Mouse (Mus musculus): ENCODE data around the gene Hnrnpul1.
"Not testable (repeated sequence)": the region's sequence is repeated elsewhere in the genome, so short reads cannot be mapped to it uniquely, and the experiment has no call there.

Gene Hnrnpul1

GRCm38 (mm10) chr7:25754738-25755467, at the start of gene Hnrnpul1:
TSS of gene Hnrnpul1 (minus strand) at chr7:25754757.
- peak; percentile 100 for DNase-seq

- no peak for DNase-seq
Observed at GRCm38 (mm10) chr7:25803460-25803859, 48.9 kb upstream of the Hnrnpul1 start.

DNA sequence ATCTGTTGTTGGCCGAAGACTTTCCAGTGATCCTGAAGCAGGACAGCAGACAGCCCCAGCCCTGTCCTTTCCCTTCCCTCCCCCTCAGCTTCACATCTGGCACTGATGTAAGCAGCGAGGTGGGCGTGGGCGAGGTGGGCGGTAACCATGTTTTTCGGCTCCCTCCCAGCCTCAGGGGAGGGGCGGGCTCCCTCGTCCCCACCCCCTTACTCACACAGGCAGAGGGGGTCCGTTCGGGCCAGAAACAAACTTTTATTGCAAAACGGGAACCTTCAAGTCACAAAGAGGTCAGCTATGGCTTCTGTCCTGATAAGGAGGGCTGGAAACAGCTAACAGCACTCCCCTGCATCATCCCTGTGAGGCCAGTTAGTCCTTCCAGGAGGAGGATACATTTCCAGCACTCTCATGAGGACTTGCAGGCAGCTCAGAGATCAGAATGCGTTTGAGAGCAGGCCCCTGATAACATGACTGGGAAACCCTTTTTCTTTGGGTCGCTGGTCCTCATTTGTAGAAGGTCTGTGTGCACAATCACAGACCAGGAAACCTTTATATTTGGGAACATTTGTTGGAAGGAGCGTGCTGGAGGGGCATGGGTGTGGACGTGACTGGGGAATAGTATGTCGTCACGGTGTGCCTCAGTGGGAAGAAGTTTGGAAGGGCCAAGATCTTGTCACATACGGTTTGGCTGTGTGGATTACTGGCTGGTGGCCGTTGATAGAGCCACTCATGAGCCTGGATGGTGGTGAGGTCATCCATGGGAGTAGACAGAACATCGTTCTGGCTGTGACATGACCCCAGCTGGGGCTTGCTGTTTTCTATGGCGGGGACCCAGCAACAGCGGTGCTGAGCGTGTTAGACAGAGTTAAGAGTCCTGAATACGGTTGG, 47.9 kb upstream of the Hnrnpul1 start:
- no peak for DNase-seq

DNA sequence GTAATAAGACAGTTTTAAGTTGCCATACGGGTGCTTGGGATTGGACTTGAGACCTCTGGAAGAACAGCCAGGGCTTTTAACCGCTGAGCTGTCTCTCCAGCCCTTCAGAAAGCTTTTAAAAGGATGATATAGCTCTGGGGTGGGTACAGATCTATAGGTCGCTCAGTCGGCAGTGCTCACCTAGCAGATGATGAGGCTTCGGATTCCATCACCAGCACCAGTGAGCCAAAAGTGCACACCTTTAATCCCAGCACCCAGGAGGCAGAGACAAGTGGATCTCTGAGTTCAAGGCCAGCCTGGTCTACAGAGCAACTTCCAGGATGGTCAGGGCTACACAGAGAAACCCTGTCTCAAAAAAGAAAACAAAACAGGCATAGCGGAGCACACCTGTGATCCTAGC, 46.5 kb upstream of the Hnrnpul1 start:
- no peak for DNase-seq

- no peak for DNase-seq
Observed at GRCm38 (mm10) chr7:25799369-25799768, 44.8 kb upstream of the Hnrnpul1 start.

- no peak for DNase-seq
Observed at GRCm38 (mm10) chr7:25798540-25798939, 44.0 kb upstream of the Hnrnpul1 start.

- no peak for DNase-seq
Observed at GRCm38 (mm10) chr7:25794775-25795174, 40.2 kb upstream of the Hnrnpul1 start.

DNA sequence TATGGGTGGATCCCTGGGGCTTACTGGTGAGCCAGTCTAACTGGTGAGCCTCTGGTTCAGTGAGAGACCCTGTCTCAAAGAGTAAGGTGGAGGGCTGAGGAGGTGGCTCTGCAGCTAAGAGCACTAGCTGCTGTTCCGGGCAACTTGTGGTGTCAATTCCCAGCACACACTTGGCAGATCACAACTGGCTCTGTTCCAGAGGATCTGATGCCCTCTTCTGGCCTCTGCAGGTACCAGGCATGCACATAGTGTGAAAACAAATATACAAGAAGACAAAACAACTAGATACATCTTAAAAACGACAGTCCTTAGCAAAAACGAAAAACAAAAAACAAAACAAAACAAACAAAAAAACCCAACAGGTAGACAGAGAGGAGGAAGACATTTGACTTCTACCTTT, 39.1 kb upstream of the Hnrnpul1 start:
- peak; percentile 61 for DNase-seq

DNA sequence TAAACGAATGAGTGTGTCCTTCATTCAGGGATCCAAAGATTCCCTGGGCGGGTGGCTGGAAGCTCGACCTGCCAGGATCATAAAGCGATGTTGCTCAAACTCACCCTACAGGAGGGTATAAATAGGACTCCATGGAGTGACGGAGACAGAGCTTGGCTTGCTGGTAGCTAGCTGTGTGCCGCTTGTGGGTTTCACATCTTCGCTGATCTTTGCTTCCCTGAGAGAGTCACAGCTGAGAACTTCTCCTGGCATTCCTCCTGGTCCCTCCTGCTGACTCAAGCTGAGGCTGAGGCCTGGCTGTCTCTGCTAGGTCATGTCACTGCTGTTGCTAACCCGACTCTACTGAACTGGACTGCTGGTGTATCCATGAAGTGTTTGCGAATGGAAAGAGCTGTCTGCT, 38.4 kb upstream of the Hnrnpul1 start:
- DNase-seq = not testable (repeated sequence)

DNA sequence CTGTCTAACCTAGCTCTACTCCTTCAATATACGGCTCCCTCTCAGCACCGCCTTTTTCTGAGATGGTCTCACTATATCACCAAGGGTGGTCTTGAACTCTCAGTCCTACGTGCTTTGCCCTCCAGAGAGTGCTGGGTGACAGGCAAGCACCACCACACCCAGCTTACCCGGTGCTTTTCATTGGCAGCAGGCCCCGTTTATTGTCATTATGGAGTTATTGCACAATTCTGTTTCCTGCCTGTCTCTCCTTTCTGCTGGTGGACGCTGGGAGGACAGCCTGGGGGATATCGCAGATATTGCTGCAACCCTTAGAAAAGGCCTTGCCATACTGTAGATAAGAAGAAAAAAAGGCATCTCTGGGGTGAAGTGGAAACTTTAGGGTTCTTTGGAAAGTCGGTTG, 36.1 kb upstream of the Hnrnpul1 start:
- no peak for DNase-seq

- no peak for DNase-seq
Observed at GRCm38 (mm10) chr7:25789129-25789440, 34.5 kb upstream of the Hnrnpul1 start.

- DNase-seq = no peak
Observed at GRCm38 (mm10) chr7:25788220-25789128, 33.9 kb upstream of the Hnrnpul1 start, which contains the start of gene Axl. TSS of gene Axl (minus strand) at chr7:25788705.

DNA sequence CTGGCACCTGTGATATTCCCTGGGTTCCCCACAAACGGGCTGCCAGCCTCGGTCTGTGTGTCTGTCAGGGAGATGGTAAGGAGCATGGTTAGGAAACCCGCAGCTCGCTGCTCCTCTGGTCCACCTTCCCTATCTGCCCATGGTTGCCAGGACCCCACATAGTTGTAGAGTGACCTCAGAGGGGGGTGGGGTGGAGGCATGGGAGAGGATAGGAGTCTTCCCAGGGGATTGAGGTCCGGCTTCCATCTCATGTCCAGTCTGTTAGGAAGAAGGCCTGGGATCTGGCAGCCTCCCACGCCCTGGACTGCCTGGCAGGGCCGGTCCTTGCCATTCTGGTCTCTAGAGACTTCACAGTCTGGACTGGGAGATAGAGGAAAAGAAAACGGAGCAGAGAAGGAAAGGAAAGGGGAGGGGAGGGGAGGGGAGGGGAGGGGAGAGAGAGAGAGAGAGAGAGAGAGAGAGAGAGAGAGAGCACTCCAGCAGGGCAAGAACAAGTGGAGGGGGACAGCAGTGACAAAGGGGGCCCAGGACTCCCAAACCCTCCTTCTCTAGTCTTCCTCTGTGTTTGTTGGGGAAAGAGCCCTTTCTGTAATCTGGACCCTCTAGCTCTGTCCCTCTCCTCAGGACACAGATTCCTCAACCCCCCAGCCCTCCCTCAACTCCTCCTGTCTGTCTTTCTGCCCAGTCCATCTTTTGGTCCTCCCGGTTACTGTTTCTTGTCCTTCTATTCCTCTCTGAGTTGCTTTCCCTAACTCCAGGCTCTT, 33.1 kb upstream of the Hnrnpul1 start:
- DNase-seq = no peak

DNA sequence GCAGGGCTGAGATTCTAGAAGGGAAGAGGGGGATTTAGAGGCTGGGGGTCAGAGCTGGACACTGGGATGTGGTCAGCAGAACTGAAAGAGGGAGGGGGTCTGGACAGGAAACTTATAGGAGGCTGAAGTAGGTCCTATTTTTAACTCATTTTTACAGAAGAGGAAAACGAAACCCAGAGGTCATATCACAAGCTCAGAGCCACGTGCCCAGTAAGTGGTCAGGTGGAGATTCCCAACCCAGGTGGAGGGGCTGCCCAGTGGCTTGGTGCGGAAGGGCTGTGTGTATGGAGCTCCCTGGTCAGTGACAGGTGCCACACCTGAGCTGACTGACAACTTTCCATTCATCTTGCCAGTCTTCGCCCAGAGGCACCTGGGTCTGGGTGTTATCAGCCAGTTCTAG, 32.4 kb upstream of the Hnrnpul1 start:
- no peak for DNase-seq

DNA sequence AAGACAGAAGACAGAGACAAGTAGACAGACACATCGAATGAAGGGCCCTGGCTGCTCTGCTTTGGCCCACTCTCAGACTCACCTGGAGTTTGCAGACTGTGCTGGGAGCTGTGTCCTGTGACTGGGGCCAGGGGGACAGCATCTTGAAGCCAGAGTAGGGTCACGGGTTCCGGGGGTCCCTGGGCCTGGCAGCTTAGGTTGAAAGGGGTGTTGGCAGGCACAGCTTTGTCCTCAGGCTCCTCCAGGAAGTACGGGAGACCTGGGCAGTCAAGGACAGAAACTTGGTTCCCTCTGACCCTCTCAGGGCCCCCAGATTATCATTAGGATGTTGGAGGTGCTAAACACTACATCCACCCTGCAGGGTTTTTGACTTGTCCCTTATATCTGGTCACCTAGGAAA, 31.2 kb upstream of the Hnrnpul1 start:
- no peak for DNase-seq

DNA sequence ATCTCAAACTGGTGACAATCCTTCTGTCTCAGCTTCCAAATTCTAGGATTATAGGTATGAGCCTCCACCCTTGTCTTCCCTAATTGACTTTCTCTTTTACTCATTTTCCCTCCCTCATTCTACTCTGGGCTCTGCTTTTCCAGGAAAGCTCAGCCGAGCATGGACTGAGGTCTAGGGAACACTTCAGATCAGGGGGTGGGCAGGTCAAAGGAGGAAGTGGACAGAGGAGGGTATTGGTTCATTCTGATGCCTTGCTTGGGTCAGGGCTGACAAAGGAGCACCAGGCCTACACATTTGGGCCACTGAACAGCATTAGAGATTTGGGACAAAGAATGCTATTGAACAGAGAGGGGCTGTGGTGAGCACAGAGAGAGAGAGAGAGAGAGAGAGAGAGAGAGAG, 30.3 kb upstream of the Hnrnpul1 start:
- DNase-seq = no peak

DNA sequence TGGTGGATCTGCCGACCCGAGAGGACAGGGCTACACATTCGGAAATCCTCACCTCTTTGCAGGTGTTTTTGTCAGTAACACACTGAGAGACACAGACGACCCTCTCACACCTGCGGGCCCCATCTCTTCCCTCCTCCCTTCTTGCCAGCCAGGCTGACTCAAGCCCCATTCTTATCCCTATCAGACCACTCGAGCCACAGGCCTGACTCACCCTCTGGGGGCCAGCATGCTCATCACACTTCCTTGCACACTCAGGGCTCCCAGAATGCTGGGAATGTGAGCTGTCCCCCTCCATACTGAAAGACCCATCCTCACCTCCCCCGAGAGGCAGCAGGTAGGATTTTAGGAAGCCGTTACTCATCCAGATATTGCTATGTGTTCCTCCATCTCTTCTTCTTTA, 29.2 kb upstream of the Hnrnpul1 start:
- no peak for DNase-seq

DNA sequence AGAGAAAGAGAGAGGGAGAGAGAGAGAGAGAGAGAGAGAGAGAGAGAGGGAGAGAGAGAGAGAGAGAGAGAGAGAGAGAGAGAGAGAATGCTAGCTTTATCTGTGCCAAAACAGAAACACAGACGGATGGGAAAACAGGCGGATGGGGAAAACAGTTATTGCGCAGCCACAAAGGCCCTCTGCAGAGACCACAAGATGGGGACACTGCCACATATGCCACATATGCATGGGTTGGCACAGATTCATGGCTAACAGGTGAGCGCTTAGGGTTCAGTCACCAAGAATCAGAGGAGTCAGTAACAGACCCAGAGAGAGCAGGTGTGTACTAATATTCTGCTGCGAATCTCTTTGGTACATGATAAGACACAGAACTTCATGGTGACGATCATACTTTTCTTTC, 28.2 kb upstream of the Hnrnpul1 start:
- DNase-seq = no peak

DNA sequence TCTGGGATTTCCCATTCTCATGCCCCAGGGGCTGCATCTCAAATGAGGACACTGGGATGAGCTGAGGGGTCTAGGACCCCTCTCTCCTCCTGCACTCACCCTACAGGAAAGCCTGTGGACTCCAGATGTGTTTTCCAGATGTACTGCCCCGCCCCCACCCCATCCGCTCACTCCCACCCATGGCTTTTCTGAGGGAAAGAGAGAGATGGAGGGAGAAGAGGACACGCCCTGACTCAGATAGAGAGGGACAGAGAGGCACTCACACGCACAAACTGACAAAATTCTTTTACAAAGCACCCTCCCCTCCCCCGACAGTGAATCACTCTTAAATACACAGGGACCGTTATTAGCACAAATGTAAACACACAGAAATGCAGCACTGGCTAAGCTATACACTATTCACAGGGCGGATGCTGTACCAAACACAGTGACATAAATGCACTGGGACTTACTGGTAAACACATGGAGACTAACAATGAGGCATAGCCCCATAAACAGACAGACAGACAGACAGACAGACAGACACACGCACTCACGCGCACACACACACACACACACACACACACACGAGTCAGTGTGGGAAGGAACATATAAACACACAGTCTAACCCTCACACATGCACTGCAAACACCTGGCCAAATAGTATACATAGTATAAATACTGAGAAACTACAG, 27.5 kb upstream of the Hnrnpul1 start:
- no peak for DNase-seq

DNA sequence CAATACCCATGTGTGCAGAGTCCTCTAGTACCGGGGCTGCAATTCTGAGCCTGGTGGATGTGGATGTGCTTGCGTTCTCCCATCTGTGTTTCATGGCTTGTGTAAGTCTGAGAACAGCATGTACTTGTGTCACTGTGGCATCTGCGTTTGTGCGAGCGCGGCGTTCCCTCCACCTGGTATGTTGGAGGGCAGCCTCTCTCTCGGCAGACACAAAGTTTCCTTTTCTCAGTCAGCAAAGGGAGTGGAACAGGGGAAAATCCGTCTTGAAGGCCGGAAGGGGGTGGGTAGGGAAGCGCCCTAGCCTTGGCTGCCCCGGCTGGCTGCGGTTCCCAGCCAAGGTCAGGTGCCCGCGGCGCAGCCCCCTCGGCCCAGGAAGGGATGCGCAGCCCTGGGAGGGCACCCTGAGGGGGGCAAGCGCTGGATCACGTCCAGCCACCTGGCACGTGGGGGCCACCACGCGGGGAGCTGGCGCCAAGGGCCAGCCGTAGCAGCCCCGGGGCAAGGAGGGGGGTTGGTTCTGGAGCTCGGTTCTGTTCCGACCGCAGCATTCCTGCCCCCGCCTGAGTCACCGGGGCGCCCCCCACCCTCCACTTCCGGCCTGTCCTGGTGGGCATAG, 26.9 kb upstream of the Hnrnpul1 start:
- peak; percentile 40 for DNase-seq

GRCm38 (mm10) chr7:25780753-25781152, 26.2 kb upstream of the Hnrnpul1 start:
- DNase-seq = no peak
